Mouse (Mus musculus): ENCODE measurements around the gene Prss34.

Prss34 gene

GRCm38 (mm10) chr17:25318354-25318753, 20.2 kb downstream of the Prss34 start, which contains the start of gene Prss29:
TSS of gene Prss29 (plus strand) at chr17:25318654.
- DNase-seq (ENCODE audit: low read depth): no peak

GRCm38 (mm10) chr17:25320819-25321218, 22.6 kb downstream of the Prss34 start:
- no peak for DNase-seq (ENCODE audit: low read depth)

- no peak for DNase-seq (ENCODE audit: low read depth)
Observed at GRCm38 (mm10) chr17:25322930-25323329, 24.7 kb downstream of the Prss34 start.

GRCm38 (mm10) chr17:25332321-25332720, 34.1 kb downstream of the Prss34 start:
- no peak for DNase-seq (ENCODE audit: low read depth)

- DNase-seq (ENCODE audit: low read depth): peak; percentile 79
Observed at GRCm38 (mm10) chr17:25333943-25334342, 35.7 kb downstream of the Prss34 start.

GRCm38 (mm10) chr17:25338218-25338617, 40.0 kb downstream of the Prss34 start:
- DNase-seq (ENCODE audit: low read depth): no peak

- DNase-seq (ENCODE audit: low read depth): no peak
Observed at GRCm38 (mm10) chr17:25340003-25340402, 41.8 kb downstream of the Prss34 start.

GRCm38 (mm10) chr17:25341490-25341889, 43.3 kb downstream of the Prss34 start:
- DNase-seq (ENCODE audit: low read depth): no peak

GRCm38 (mm10) chr17:25345462-25345861, 47.3 kb downstream of the Prss34 start, which contains the start of gene Tpsab1:
TSS of gene Tpsab1 (minus strand) at chr17:25345562.
- no peak for DNase-seq (ENCODE audit: low read depth)

Data from NIH3T3 (cell line).